Mouse (Mus musculus): ENCODE data around the gene Aqp3.

The Aqp3 gene

GRCm38 (mm10) chr4:41063894-41064673 is 33.9 kb downstream of the Aqp3 start:
- DNase-seq (ENCODE audit: low read depth, low spot score), result peak; percentile 62

GRCm38 (mm10) chr4:41063351-41063750 is 34.6 kb downstream of the Aqp3 start:
- no peak for DNase-seq (ENCODE audit: low read depth, low spot score)

- no peak for DNase-seq (ENCODE audit: low read depth, low spot score)
These were observed 40.6 kb downstream of the Aqp3 start for GRCm38 (mm10) chr4:41057361-41057760.

GRCm38 (mm10) chr4:41056742-41057332 is 41.1 kb downstream of the Aqp3 start:
- DNase-seq (ENCODE audit: low read depth, low spot score), result no peak

GRCm38 (mm10) chr4:41056253-41056652 is 41.7 kb downstream of the Aqp3 start:
- no peak for DNase-seq (ENCODE audit: low read depth, low spot score)

- no peak for DNase-seq (ENCODE audit: low read depth, low spot score)
These were observed 42.9 kb downstream of the Aqp3 start for GRCm38 (mm10) chr4:41055111-41055510.

GRCm38 (mm10) chr4:41051781-41052180 is 46.2 kb downstream of the Aqp3 start:
- DNase-seq (ENCODE audit: low read depth, low spot score), result no peak

GRCm38 (mm10) chr4:41050726-41051675 is 47.0 kb downstream of the Aqp3 start:
- DNase-seq (ENCODE audit: low read depth, low spot score), result peak; percentile 85

- DNase-seq (ENCODE audit: low read depth, low spot score), result no peak
These were observed 49.1 kb downstream of the Aqp3 start for GRCm38 (mm10) chr4:41048926-41049325.

GRCm38 (mm10) chr4:41047524-41048271 is 50.3 kb downstream of the Aqp3 start, which contains the start of gene Aqp7:
Gene Aqp7, minus strand, starts transcription at chr4:41048139.
- no peak for DNase-seq (ENCODE audit: low read depth, low spot score)

- DNase-seq (ENCODE audit: low read depth, low spot score), result no peak
These were observed 51.7 kb downstream of the Aqp3 start for GRCm38 (mm10) chr4:41046254-41046795.

- DNase-seq (ENCODE audit: low read depth, low spot score), result no peak
These were observed 52.7 kb downstream of the Aqp3 start for GRCm38 (mm10) chr4:41045288-41045687.

- no peak for DNase-seq (ENCODE audit: low read depth, low spot score)
These were observed 54.0 kb downstream of the Aqp3 start for GRCm38 (mm10) chr4:41043961-41044360.

- no peak for DNase-seq (ENCODE audit: low read depth, low spot score)
These were observed 55.1 kb downstream of the Aqp3 start for GRCm38 (mm10) chr4:41042880-41043279.

All from CD4-positive, CD25-positive, alpha-beta regulatory T cell, adult 2 months (primary cell).